Mouse (Mus musculus): ENCODE measurements around the gene Hdac6.
"Not testable (repeated sequence)": the region's sequence is repeated elsewhere in the genome, so short reads cannot be mapped to it uniquely, and the experiment has no call there.

Gene Hdac6

GRCm38 (mm10) chrX:7919601-7920383 is 27.9 kb downstream of the Hdac6 start, which contains the start of gene Pcsk1n:
Gene Pcsk1n, plus strand, starts transcription at chrX:7919822.
- DNase-seq: no peak

DNA sequence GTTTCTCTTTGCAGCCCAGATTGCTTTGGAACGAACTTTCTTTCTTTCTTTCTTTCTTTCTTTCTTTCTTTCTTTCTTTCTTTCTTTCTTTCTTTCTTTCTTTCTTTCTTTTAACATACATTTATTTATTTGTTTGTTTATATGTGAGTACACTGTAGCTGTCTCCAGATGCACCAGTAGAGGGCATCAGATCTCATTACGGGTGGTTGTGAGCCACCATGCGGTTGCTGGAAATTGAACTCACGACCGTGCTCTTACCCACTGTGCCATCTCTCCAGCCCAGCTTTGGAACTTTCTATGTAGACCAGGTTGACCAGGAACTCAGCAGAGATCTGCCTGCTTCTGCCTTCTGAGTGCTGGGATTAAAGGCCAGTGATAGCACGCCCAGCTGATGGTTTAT is 29.7 kb downstream of the Hdac6 start:
- not testable (repeated sequence) for DNase-seq

- peak; percentile 28 to 52 for DNase-seq
Observed at GRCm38 (mm10) chrX:7915669-7916068, 32.0 kb downstream of the Hdac6 start.

GRCm38 (mm10) chrX:7910473-7910872 is 37.2 kb downstream of the Hdac6 start:
- DNase-seq: no peak

GRCm38 (mm10) chrX:7909242-7909641 is 38.4 kb downstream of the Hdac6 start, which contains the start of gene Gm10490:
Gene Gm10490, plus strand, starts transcription at chrX:7909542.
- not testable (repeated sequence) for DNase-seq

GRCm38 (mm10) chrX:7907735-7908134 is 40.0 kb downstream of the Hdac6 start, which contains the start of gene Gm10491:
Gene Gm10491, minus strand, starts transcription at chrX:7907835.
- no peak for DNase-seq

DNA sequence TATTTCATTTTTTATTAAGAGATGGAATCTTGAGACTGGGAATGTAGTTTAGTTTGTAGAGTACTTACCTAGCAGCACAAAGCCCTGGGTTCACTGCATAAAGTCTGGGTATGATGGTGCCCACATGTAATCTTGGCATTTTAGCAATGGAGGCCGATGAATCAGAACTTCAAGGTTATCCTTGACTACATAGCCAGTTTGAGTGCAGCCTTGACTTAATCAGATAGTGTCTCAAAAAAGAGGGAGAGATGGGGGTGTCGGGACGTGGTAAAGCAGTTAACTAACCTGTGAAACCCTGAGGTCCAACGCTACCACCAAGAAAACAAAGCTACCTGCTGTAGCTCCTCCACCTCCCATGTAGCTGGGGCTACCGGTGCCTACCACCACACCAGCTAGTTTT is 43.2 kb downstream of the Hdac6 start:
- no peak for DNase-seq

GRCm38 (mm10) chrX:7898880-7899874 is 48.5 kb downstream of the Hdac6 start, which contains the start of the genes Pqbp1 and Timm17b:
Gene Pqbp1, minus strand, starts transcription at chrX:7899269.
Gene Timm17b, plus strand, starts transcription at chrX:7899357.
- DNase-seq: peak; percentile 79 to 89

GRCm38 (mm10) chrX:7898211-7898610 is 49.5 kb downstream of the Hdac6 start:
- DNase-seq: no peak

DNA sequence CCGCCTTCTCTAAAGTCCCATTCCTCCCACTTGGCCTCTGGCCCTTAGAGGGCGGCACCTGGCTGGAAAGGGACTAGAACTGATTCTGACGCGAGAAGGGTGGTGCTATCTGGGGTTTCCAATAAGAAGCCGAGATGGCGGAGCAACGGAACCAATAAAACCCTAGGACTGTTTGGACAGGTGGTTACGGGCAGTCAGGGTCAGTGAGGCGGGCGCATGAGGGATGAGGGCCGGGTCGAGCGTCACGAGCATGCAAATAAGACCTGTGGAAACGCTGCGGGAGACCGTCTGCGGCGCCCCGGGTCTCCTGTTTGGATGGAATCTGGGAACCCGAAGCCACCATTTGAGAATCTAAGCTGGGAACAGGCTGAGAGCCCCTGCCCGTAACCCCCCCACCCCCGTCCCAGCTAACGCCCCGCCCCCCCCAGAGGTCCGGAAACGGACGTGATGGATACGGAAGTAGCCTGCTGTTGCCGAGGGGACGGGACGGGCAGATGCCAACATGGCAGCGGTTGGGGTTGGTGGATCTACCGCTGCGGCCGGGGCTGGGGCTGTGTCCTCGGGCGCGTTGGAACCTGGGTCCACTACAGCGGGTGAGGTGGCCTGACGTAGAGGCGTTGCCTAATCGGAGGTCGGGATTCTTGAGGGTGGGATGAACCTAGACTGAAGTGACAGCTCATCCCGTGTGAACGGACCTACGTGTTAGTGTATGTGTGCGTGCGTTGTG is 63.7 kb downstream of the Hdac6 start, which contains the start of gene Slc35a2:
TSS of gene Slc35a2 (plus strand) at position 188 of the 727 bp plus-strand sequence.
- peak; percentile 54 to 68 for DNase-seq

All from thymus, postnatal 36 days (tissue).